Mouse (Mus musculus): ENCODE data around the gene Chd5. TPM values are rescaled to one million over a fixed set of nuclear protein-coding genes. Genes with fewer than 3 reads are reported as not detected.
A peak's percentile ranks its signal among the peaks of the same experiment; 100 is the strongest.

The Chd5 gene
- total RNA-seq, 2 experiments from 2014 or later = 0.08 to 0.20 TPM

DNA sequence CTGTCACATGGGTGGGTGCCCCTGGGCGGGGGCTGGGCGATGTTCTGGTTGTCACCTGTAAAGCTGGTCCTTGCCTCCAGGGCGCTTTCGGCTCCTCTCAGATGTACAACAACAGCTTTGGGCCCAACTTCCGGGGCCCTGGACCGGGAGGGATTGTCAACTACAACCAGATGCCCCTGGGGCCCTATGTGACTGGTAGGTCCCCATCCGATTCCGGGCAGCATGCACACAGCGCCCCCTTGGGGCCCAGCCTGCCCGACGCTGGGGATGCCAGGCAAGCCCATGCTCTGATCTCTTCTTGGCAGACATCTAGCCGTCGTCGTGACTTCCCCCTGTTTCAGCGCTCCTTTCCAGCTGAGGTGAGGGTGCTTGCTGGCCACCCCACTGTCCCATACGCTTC lies 47.2 kb downstream of the Chd5 start:
- Histone ChIP-seq H3K4me3 (no peak overlapping the region), H3K27ac (no peak overlapping the region)
- TF ChIP-seq CTCF (IDR thresholded peaks at IDR 0.05) = peak; percentile 43
- DNase-seq = no peak
- intact Hi-C loops (cut with DNase I) = no loop called here

DNA sequence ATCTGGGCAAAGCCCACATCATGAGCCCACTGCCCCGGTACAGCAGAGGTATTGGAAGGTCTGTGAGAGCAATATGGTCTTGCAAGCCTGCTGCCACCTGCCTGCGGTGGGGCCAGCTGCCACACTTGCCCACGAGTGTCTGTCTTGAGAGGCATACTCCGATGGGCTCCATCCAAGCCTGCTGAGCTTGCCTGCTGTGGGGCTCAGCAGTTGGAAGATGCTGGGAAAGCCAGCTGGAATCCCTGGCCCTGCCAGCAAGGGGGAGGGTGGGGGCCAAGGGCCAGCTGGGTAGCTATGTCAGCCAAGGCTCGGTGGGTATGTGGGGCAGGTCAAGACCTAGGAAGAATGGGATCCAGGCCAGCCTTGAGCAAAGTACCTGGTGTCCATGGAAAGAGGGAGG lies 53.7 kb downstream of the Chd5 start:
- no peak for TF ChIP-seq CTCF (IDR thresholded peaks at IDR 0.05)
- Histone ChIP-seq H3K4me3 (no peak overlapping the region), H3K27ac (no peak overlapping the region)
- peak; percentile 46 for DNase-seq
- intact Hi-C loops (cut with DNase I) = no loop called here

DNA sequence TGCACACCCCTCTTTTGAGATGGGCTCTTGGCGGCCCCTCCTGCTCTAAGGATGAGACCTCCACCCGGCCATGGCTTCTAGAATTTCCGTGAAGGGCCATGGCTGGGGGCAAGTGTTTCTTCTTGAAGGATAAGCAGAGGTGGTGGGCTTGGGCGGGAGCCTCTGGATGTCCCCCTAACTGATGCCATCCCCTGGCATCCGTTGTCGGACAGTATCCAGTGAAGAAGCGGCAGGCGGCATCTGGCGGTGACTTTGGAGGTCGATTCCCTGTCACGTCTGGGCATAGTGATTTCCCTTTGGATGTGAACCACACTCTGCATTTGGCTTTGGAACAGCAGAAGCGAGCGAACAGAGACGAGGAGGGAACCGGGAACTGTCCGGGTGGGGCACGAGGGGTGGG lies 54.2 kb downstream of the Chd5 start:
- Histone ChIP-seq H3K27ac (no peak overlapping the region), H3K4me3 (no peak overlapping the region)
- TF ChIP-seq CTCF (IDR thresholded peaks at IDR 0.05) = no peak
- intact Hi-C loops (cut with DNase I) = no loop called here
- DNase-seq = no peak

DNA sequence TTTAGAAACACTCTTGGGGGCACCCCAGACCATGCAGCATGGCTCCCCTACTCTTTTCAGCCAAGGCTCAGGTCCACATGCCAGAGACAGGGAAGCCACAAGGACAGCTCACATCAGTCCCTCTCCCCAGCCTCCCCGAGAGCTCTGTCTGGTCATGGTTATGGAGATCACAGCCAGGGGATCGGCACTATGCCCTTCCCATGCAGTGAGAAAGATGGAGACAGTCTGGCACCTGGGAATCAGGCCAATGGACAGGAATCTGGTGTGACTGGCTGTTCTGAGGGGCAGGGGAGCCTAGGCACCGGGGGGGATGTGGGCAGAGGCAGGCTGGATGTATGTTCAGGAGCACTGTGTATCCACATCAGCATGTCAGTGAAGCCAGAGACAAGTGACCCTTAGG lies 60.5 kb downstream of the Chd5 start:
- no peak overlapping the region for H3K27ac ChIP-seq
- TF ChIP-seq CTCF (IDR thresholded peaks at IDR 0.05) = no peak
- DNase-seq = no peak
- H3K4me3 ChIP-seq = no peak overlapping the region
- intact Hi-C loops (cut with DNase I) = no loop called here

DNA sequence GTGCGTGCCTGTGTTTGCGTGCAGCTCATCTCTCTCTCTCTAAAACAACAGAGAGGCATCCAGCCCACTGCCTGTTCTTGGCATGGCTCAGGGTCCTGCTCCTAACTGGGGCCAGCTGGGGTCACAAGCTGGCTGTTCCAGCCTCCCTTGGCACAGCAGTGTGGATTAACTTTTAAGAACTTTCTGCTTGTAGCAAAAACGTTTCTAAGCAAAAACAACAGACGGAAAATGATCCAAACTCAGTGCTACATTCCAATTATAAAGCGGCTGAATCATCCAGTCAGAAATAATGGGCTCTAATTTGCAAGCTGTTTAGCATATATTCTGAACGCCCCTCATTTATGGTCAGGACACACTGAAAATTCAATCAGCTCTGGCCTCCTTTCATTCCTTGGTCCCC lies 66.7 kb downstream of the Chd5 start:
- TF ChIP-seq CTCF (IDR thresholded peaks at IDR 0.05) = no peak
- H3K27ac ChIP-seq = no peak overlapping the region
- intact Hi-C loops (cut with DNase I) = no loop called here
- DNase-seq = peak; percentile 40
- H3K4me3 ChIP-seq = no peak overlapping the region

DNA sequence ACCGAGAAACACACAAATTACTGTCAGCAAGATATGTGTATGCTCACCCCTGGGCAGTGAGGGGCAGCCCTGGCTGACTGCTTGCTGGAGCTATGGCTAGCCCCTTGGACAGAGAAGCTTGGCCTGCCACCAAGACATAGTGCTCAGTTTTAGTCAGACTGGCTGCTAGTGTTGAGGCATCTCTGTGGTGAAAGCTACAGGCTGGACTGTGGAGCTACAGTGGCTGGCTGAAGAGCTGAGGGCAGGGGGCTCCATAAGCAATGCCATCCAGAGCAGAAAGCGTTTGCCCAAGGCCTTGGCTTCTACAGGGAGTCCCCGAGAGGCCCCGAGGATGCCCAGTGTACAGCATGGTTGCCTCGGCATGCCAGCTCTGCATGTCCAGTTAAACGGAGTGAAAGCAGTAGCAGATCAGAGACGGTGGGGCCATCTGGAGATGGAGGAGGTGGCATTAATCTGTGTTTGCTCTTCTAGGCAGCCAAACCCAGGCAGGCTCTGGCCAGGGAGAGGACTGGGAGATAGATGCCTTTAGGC lies 67.3 kb downstream of the Chd5 start:
- DNase-seq = no peak
- intact Hi-C loops (cut with DNase I) = no loop called here
- TF ChIP-seq CTCF (IDR thresholded peaks at IDR 0.05) = no peak
- H3K4me3 ChIP-seq = no peak overlapping the region
- peak overlapping the region; percentile 28; the same call in 1 of the 2 replicates for H3K27ac ChIP-seq

DNA sequence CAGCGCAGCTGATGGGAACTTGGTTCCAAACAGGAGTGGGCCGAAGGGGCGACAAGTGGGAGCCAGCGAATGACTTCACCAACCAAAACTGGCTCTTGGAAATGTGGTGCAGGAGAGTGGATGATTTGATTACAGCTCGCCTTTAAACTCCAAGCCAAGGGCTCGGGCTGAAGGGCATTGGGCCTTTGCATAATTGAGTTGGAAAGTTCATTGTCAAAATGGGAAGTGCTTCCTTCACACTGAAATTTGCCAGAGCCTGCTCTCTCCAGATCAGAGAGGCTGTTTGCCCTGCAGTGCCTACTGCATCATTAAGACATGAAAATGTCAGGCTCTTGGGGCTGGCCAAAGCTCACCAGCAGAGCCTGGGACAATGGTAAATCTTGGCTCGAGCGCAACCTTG lies 68.1 kb downstream of the Chd5 start:
- H3K4me3 ChIP-seq = no peak overlapping the region
- H3K27ac ChIP-seq = no peak overlapping the region
- no peak for TF ChIP-seq CTCF (IDR thresholded peaks at IDR 0.05)
- intact Hi-C loops (cut with DNase I) = no loop called here
- DNase-seq = peak; percentile 37

DNA sequence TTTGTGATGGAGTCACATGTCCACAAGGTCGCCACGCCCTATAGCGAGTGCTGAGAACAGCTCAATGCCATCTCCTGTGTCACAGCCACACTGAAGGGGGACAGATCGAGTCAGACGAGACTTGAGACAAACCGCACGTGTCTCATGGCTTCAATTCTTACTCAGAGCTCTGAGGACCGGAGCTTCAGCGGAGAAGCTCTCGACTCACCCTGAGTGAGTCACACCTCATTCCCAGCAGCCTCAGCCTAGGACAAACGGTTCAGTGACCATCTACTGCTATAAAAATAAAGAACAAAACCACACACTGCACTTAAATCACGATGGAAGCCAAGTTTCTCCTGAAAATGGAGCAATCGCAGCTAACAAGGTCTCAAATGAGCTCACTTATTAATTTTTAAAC lies 72.5 kb downstream of the Chd5 start:
- Histone ChIP-seq H3K4me3 (no peak overlapping the region), H3K27ac (no peak overlapping the region)
- DNase-seq = no peak
- intact Hi-C loops (cut with DNase I) = no loop called here
- no peak for TF ChIP-seq CTCF (IDR thresholded peaks at IDR 0.05)

DNA sequence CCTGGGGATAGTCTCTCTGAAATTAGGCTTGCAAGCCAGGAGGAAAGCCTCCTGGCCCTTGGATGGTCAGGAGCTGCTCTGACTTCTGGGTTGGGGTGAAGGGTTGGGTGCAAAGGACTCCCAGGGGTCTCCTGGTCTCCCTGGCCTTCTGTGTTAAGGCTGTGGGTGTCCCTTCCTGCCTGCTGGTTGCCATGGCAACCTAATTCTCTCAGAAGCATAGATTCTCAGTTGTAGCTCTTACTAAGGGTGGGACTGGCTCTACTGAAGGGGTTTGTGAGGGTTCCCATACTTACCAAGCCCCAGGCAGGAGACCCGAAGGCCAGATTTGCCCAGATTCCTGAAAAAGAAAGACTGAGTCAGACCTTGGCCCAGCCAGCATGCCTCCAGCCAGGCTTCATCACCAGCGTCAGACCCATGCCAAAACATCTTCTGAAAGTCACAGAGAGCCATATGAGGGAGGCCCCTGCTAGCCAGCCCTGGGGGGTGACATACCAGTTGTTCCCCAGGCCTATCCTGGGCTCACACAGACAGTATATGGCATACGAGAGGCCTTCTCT lies 74.2 kb downstream of the Chd5 start:
- intact Hi-C loops (cut with DNase I) = no loop called here
- no peak for TF ChIP-seq CTCF (IDR thresholded peaks at IDR 0.05)
- DNase-seq = no peak
- Histone ChIP-seq H3K27ac (no peak overlapping the region), H3K4me3 (no peak overlapping the region)

DNA sequence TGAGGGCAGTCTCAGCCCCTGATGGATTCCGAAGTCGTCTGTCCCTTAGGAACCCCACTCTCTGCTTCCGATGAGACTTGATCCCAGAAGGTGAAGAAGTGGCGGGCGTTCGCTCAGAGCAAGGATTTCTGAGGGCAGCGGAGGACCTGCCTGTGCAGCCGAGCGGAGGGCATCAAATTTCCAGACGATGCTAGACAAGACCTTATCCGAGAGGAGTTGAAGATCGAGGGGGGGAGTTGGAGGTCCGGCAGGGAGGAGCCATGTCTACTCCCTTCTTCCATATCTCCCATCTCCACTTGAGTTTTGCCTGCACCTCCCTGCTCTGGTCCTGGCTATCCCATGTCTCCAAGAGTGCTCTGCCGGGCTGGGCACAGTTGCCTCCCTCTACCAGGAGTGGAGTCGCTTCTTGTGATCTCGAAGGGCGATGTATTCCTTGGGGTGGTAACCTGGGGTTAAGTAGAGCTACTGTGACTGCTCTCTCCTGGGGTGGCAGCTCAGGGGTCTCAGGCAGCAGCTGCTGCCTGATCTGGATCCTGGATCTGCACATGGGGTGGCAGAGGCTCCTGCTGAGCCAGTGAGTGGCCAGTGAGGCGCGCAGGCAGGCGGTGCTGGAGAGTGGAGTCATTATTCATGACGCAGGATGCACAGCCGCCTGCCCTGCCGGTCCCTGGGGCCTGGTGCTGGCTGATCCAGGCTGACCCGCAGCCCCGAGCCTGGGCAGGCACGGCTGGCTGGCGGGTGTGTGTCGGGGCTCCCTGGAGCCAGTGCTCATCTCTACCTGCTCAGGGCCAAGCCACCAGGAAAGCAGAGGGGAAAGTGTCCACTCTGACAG lies 80.0 kb downstream of the Chd5 start:
- no peak overlapping the region for H3K4me3 ChIP-seq
- no peak for DNase-seq
- no peak for TF ChIP-seq CTCF (IDR thresholded peaks at IDR 0.05)
- no peak overlapping the region for H3K27ac ChIP-seq
- intact Hi-C loops (cut with DNase I) = no loop called here

DNA sequence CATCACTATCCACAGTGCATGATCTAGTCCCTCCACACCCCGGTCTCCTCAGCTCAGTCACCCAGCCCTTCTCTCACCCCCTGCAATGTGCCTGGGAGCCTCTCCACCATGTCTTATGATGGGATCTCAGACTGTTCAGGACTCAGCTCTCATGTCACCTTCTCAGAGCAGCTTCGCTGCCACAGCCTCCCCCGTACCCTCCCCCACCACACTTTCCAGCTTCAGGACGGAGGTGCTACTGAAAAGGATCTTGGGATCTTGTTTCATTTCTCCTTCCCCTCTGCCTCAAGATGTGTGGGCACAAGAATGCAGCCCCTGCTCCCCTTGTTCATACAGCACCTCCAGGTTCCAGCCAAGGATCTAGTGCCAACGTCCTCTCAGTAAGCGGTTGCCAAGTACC lies 85.1 kb downstream of the Chd5 start:
- intact Hi-C loops (cut with DNase I) = no loop called here
- H3K27ac ChIP-seq = no peak overlapping the region
- no peak for TF ChIP-seq CTCF (IDR thresholded peaks at IDR 0.05)
- DNase-seq = no peak
- H3K4me3 ChIP-seq = no peak overlapping the region

DNA sequence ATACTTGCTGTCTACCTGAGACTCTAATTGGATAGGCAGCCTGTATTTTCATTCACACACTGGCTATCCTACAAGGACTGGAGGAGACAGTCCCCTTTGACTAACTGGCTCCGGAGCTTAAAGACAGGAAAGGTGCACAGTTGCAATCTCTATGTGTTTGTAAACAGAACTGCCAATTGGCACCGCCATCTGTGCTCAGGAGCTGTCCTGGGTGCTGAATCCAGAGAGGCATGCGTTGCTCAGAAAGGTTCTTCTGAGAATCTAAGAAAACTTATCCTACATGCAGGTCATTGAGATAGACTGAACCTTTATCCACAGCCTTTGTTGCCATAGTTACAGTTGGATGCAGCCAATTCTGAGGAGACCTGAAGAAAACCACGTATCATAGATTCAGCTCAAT lies 85.9 kb downstream of the Chd5 start:
- no peak overlapping the region for H3K4me3 ChIP-seq
- H3K27ac ChIP-seq = no peak overlapping the region
- TF ChIP-seq CTCF (IDR thresholded peaks at IDR 0.05) = no peak
- intact Hi-C loops (cut with DNase I) = no loop called here
- DNase-seq = no peak

DNA sequence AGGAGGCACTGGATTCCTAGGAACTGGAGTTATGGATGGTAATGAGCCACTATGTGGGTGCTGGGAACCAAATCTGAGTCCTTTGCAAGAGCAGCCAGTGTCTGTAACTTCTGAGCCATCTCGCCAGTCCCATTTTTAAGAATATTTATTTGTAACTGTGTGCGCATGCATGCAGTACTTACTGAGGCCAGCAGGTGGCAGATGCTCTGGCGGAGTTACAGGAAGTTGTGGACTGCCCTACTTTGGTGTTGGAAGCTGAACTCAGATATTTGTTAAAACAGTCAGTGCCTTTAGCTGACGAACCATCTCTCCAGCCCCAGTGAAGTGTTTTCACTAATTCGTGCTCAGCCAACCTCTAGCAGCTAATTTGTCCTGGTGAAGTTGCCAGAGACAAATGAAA lies 86.5 kb downstream of the Chd5 start:
- intact Hi-C loops (cut with DNase I) = no loop called here
- no peak for DNase-seq
- peak; percentile 56 for TF ChIP-seq CTCF (IDR thresholded peaks at IDR 0.05)
- no peak overlapping the region for H3K4me3 ChIP-seq
- no peak overlapping the region for H3K27ac ChIP-seq

DNA sequence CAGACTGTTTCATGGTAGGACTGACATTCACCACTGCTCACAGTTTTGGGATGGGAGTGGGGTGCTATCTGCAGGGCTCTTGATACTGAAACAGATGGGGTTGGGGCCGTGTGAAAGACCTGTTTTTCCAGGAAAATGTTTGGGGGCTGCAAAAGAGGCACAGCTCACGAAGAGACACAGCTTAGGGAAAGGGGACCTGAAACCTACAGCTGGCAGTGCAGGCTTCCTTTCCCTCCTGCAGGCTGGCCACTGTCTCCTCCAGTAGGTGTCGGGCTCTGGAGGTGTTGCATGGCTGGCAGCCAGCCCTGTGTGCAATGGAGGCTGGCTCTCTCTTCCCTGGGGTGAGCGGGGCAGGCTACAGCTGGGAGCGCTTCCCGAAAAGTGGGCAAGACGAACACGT lies 89.8 kb downstream of the Chd5 start:
- intact Hi-C loops (cut with DNase I) = no loop called here
- Histone ChIP-seq H3K27ac (no peak overlapping the region), H3K4me3 (no peak overlapping the region)
- DNase-seq = no peak
- no peak for TF ChIP-seq CTCF (IDR thresholded peaks at IDR 0.05)
